Mouse (Mus musculus) kidney, postnatal 36 days (tissue): ENCODE measurements at regions not wholly inside any gene's neighbourhood (a gene's known extent, or its start where the extent isn't known, plus 50 kb on each side); places are given as distances from the start of the nearest gene placed in this dataset.

ENCODE experiments used
- DNase-seq, 2 experiments: peaks; one replicate each; pipeline ENCODE4 v3.0.0; 2021 to 2022; ENCODE audit warnings: mixed read lengths in 2 of 2

DNA sequence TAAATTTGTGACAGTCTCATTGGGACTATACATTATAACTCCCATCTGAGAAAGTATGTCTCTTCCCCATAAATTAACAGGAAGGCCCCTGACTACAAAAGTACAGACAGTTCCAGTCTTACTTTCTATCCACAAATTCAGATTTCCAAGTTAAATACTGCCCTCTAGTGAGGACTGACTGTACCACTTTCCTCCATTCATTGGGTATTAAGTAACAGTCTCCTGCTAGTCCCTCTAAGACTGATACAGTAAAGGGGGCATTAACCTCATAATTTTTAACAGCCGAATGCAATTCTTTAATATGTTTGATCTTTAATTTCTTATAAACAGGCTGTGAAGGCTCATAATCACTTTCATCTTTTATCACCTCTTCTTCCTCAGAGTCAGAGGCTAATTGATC is 131.0 kb upstream of the Adcyap1 start:
- peak in 1 of 2 experiments; percentile 7 for DNase-seq

DNA sequence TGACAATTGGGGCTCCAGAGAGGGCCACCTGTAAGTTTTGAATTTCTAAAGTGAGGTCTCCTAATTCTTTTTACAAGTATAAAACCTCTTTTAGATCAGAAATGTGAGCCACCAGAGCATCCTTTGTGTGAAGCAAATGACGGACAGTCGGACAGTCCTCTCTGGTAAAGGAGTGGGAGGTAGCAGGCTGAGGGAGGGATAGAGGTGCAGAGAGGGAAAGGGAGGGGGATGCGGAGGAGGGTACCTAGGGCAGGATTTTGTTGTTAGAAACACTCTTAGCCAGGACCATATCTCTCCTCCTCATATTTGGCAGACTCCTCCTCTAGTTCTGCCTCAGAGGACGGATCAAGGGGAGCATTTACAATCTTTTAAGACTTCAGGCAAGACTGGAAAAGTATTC is 130.3 kb upstream of the Adcyap1 start:
- no peak for DNase-seq

- no peak for DNase-seq
Measured at GRCm38 (mm10) chr17:93084048-93084447, 114.8 kb upstream of the Adcyap1 start.

DNA sequence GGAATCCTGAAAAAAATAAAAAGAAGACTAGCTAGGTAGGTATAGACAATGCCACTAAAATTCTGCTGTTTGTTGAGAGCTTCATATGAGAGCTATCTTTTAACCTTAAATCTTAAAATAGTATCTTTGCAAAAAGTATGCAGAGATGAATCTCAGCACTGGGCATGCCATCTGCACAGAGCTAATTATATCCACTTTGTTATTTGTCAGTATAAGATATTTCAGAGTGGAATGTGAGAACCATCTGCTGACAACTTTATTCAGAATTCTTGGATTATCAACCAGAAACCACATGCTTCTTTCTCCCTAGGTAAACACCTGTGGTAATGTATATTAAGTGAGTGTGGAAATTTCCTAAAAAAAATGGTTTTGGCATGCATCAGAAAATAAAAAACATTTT is 94.3 kb upstream of the Adcyap1 start:
- no peak for DNase-seq

DNA sequence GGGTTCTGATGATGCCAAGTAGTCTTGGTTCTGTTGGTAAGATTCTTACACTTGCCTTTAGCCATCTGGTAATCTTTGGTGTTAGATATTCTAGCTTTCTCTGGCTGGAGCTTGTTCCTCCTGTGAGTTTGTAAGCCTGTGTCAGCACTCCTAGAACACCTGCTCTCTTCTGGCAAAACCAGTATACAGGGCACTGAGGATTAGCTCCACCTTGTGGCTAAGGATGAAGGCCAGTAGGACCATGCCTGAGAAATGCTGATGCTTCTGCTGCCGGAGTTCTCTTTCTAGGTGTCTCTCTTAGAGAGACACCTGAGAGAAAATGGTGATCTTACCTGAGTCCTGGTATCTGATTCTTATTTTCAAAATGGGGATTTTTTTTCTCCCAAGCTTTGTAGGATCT is 58.8 kb upstream of the Adcyap1 start:
- peak in 1 of 2 experiments; percentile 4 for DNase-seq

GRCm38 (mm10) chr17:93141125-93141524 is 57.7 kb upstream of the Adcyap1 start:
- peak in 1 of 2 experiments; percentile 56 for DNase-seq
